Mouse (Mus musculus) olfactory bulb, adult 2 months (tissue): Measurements from ENCODE around the gene Naaladl2.

Experiments
- CTCF ChIP-seq: fragments of 200-500 bp; IDR thresholded peaks from 2 replicates; pipeline ENCODE4 v1.5.1; 2012; ENCODE audit warnings: low read depth, mild to moderate bottlenecking, low read length, moderate library complexity; ENCODE audit not compliant: insufficient read depth
- POLR2A ChIP-seq: fragments of 200-500 bp; IDR thresholded peaks from 2 replicates; pipeline ENCODE4 v1.6.1; 2012; ENCODE audit warnings: mild to moderate bottlenecking, low read depth, low read length, moderate library complexity; ENCODE audit not compliant: insufficient read depth

GRCm38 (mm10) chr3:25108997-25109396 is 35.1 kb downstream of the Naaladl2 start:
- TF ChIP-seq POLR2A, result no peak
- TF ChIP-seq CTCF, result no peak
